Mouse (Mus musculus): ENCODE results near the gene Hsd17b13. TPM values are rescaled to one million over a fixed set of nuclear protein-coding genes. Genes with fewer than 3 reads are reported as not detected.
"Not testable (repeated sequence)": the region's sequence is repeated elsewhere in the genome, so short reads cannot be mapped to it uniquely, and the experiment has no call there.

Gene Hsd17b13
- polyA plus RNA-seq (2012; ENCODE audit: insufficient read depth, insufficient read length, missing spikeins) = not detected in 2 replicates

DNA sequence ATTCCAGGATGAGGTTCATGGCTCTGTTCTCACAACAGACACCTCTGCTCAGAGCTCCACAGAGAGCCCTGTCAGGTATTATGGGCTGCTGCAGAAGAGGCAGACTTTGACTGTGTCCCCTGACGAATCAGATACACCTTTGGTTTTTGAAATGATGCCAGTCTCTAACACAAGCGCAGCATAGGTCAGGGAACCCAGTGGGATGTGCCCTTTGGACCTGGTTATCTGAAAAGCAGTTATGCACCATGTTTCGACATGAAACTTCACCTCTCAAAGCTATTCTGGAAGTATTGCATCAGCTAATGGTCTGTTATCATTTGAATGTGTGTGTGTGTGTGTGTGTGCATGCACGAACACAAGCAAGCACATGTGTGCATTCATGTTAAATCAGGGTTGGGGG is at the start of gene Hsd17b13:
TSS of gene Hsd17b13 (minus strand) at position 114 of the 400 bp plus-strand sequence.
- Histone ChIP-seq H3K27ac (ENCODE audit: insufficient read depth, low read depth, low read length) (no peak within 1 kb of the TSS), H3K4me3 (ENCODE audit: insufficient read depth, low read length) (no peak within 1 kb of the TSS), H3K4me1 (ENCODE audit: control insufficient read depth, insufficient read depth, low read length) (peaks cover 8% of the 10 kb centered on the region)
- TF ChIP-seq CTCF (IDR thresholded peaks at IDR 0.05; ENCODE audit: low read depth, low read length) (no peak), POLR2A (IDR thresholded peaks at IDR 0.05; ENCODE audit: borderline replicate concordance, low read depth, low read length) (no peak)

DNA sequence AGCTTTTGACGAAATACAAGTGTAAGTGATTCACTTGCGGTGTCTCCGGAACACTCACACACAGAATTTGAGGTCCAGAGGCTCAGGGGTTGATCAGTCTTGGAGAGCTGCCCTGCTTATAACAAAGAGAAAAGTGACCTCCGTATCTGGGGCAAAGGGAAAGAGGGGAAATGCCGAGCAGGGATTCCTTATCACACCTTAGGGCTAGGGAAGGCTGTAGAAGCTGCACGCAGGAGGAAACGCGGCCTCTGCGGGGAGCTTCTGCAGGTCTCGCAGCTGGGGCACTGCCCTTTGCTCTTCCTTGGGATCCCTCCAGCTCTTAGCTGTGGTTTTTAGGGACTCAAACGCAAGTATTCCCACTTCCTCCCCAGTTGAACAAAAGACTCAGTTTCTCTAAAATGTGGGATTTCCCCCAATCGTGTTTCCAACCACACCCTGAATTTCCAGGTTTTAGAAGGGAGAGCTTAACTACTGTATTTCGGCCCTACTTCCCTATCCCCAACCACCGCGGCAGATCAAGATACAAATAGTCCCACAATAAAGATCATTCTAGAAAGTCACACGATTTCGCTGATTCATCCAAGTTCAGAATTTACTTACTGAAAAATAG is 48.1 kb upstream of the Hsd17b13 start:
- H3K4me1 ChIP-seq (ENCODE audit: control insufficient read depth, insufficient read depth, low read length) = peaks cover 26% of the 10 kb centered on the region
- H3K27ac ChIP-seq (ENCODE audit: insufficient read depth, low read depth, low read length) = no peak overlapping the region
- no peak overlapping the region for H3K4me3 ChIP-seq (ENCODE audit: insufficient read depth, low read length)
- TF ChIP-seq CTCF (IDR thresholded peaks at IDR 0.05; ENCODE audit: low read depth, low read length) (no peak), POLR2A (IDR thresholded peaks at IDR 0.05; ENCODE audit: borderline replicate concordance, low read depth, low read length) (no peak)

DNA sequence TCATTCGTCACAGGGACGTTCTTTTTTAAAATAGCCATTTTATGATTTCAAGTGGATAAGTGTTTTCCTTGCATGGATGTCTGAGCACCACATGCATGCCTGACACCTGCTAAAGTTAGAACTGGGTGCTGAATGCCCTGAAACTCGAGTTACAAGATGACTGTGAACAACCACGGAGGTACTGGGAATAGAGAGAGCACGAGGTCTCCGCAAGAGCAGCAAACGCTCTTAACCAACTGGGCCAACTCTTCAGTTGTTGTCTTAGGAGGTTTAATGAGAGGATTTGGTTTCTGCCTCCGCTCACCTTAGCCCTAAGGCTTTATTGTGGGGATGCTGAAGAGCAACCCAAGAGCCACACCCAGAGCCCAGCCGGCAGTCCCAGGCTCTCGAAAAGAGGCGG is 47.6 kb upstream of the Hsd17b13 start:
- H3K4me1 ChIP-seq (ENCODE audit: control insufficient read depth, insufficient read depth, low read length) = peaks cover 29% of the 10 kb centered on the region
- H3K4me3 ChIP-seq (ENCODE audit: insufficient read depth, low read length) = no peak overlapping the region
- no peak for TF ChIP-seq POLR2A (IDR thresholded peaks at IDR 0.05; ENCODE audit: borderline replicate concordance, low read depth, low read length)
- TF ChIP-seq CTCF (IDR thresholded peaks at IDR 0.05; ENCODE audit: low read depth, low read length) = no peak
- H3K27ac ChIP-seq (ENCODE audit: insufficient read depth, low read depth, low read length) = no peak overlapping the region

DNA sequence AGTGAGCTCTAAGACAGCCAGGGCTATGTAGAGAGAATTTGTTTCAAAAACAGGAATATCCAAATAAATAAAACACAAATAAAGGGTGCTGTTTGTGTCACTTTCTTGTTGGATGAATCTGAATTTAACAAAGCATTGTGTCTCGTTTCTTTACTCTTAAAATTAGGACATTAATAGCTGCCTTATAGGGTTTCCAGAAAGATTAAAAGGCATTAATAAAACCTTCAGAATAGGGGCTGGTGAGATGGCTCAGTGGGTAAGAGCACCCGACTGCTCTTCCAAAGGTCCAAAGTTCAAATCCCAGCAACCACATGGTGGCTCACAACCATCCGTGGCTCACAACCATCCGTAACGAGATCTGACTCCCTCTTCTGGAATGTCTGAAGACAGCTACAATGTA is 47.0 kb upstream of the Hsd17b13 start:
- not testable (repeated sequence) for H3K4me3 ChIP-seq (ENCODE audit: insufficient read depth, low read length)
- peak overlapping the region; percentile 79; the same call in 1 of the 2 replicates for H3K27ac ChIP-seq (ENCODE audit: insufficient read depth, low read depth, low read length)

DNA sequence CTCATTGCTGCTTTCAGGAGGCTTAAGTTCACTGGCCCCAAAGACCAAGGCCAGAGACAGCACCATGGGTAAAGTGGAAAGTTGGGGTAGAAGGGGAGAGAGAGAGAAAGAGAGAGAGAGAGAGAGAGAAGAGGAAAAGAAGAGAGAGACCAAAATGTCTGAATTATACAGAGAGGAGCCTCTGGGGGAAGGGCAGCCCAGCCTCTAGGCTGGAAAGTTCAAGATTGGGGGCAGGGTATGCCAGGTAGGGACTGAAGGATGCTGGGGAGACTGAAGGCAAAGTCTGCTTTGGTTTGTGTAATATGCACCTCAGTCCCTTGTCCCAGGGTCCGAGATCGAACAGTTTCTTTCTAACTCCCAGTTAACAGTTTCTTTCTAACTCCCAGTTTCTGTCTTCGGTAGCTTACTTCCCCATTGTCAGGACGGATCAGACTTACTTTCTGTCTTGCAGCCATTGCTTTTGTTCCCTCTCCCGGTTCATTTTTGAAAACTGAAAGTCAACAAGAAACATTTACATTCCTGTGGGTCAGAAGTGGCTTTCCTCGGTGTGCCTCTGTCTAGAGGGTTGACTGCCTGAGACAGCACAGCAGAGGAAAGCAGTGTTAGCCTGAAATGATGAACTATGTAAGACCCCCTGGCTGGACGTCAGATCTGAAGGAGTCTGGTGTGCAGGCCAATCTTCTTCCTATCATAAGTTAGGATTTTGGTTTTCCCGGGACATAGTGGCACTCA is 46.2 kb upstream of the Hsd17b13 start:
- H3K27ac ChIP-seq (ENCODE audit: insufficient read depth, low read depth, low read length) = peak overlapping the region; percentile 79
- peak overlapping the region; percentile 43 for H3K4me3 ChIP-seq (ENCODE audit: insufficient read depth, low read length)
- H3K4me1 ChIP-seq (ENCODE audit: control insufficient read depth, insufficient read depth, low read length) = peaks cover 34% of the 10 kb centered on the region
- no peak for TF ChIP-seq POLR2A (IDR thresholded peaks at IDR 0.05; ENCODE audit: borderline replicate concordance, low read depth, low read length)
- no peak for TF ChIP-seq CTCF (IDR thresholded peaks at IDR 0.05; ENCODE audit: low read depth, low read length)

More for the DNA sequence above, 47.0 kb upstream of the Hsd17b13 start:
- peaks cover 32% of the 10 kb centered on the region for H3K4me1 ChIP-seq (ENCODE audit: control insufficient read depth, insufficient read depth, low read length)

DNA sequence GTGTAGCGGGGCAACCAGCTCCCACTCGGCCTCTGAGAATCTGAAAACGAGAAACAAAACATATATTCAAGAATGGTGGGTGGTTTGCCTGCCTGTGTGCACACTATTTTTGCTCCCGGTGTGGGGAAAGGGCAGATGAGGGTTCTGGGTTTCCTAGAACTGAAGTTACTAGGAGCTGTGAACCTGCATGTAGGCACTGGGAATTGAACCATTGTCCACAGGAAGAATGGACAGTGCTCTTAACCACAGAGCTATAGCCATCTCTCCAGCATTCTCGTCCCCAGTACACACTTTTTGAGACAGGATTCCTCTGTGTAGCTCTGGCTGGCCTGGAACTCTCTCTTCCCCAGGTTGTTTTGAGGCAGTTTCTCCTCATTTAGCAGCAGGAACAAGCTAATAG is 45.3 kb upstream of the Hsd17b13 start:
- H3K4me1 ChIP-seq (ENCODE audit: control insufficient read depth, insufficient read depth, low read length) = peaks cover 34% of the 10 kb centered on the region
- TF ChIP-seq POLR2A (IDR thresholded peaks at IDR 0.05; ENCODE audit: borderline replicate concordance, low read depth, low read length) = no peak
- TF ChIP-seq CTCF (IDR thresholded peaks at IDR 0.05; ENCODE audit: low read depth, low read length) = no peak
- H3K4me3 ChIP-seq (ENCODE audit: insufficient read depth, low read length) = peak overlapping the region; percentile 84; the same call in 1 of the 2 replicates
- peak overlapping the region; percentile 96 for H3K27ac ChIP-seq (ENCODE audit: insufficient read depth, low read depth, low read length)

DNA sequence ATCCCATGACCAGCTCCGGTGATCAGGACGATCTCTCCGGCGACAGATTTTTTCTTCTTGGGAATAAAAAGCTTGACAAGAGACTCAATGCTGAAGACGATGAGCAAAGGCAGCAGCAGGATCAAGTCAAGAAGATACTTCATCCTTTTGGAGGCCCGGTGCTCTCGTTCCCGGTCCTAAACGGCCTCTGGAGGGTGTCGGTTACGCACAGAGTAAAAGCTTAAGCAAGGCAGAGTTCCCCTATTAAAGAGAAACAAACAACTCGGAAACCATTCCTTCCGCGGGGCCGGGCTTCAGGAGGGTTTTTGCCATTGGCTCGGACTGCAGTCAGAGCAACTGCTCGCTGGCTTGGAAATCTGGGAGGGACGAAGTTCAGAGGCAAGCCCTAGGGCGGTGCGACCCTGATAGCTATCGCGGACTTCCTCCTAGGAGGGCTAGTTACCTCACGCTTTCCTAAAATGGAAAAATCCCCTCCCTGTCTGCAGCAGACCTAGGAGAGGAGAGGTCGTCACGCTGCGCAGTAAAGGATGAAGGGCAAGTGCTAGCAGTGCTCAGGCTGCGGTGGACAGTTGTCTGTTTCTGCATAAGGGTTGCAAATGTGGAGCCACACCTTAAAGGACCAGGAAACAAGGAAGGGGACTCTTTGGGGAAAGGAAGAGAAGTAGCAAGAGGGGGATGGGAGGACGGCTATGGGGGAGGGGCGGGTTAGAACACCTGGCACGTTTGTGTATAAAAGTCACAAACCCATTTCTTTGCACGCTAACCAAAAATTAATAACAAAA is 44.6 kb upstream of the Hsd17b13 start, which contains the start of gene Hsd17b11:
TSS of gene Hsd17b11 (minus strand) at position 323 of the 782 bp plus-strand sequence.
- Histone ChIP-seq H3K4me1 (ENCODE audit: control insufficient read depth, insufficient read depth, low read length) (peaks cover 34% of the 10 kb centered on the region), H3K4me3 (ENCODE audit: insufficient read depth, low read length) (peak within 1 kb of the TSS; percentile 84), H3K27ac (ENCODE audit: insufficient read depth, low read depth, low read length) (peak within 1 kb of the TSS; percentile 96)
- TF ChIP-seq CTCF (IDR thresholded peaks at IDR 0.05; ENCODE audit: low read depth, low read length) (no peak), POLR2A (IDR thresholded peaks at IDR 0.05; ENCODE audit: borderline replicate concordance, low read depth, low read length) (peak; percentile 69; the same call in 1 of the 2 replicates)

DNA sequence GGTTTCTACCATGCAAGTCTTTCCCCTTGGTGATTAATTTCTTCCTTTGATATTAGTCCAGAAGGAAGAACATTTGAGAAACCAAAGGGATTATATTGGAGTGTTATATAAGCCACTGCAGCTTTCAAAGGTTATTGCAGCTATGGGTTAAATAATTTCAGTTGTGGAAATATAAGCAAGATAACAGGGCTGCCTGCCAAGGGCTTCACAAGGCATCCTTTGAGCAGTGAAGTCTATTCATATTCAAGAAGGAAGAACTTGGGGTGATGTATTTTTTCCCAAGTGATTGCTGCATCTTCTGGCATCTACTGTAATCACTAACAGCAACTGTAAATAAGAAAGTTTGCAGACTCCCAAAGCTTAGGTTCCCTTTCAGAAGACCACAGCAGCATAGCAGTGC is 34.2 kb upstream of the Hsd17b13 start:
- peaks cover 2% of the 10 kb centered on the region; the same call in 1 of the 2 replicates for H3K4me1 ChIP-seq (ENCODE audit: control insufficient read depth, insufficient read depth, low read length)
- no peak for TF ChIP-seq CTCF (IDR thresholded peaks at IDR 0.05; ENCODE audit: low read depth, low read length)
- TF ChIP-seq POLR2A (IDR thresholded peaks at IDR 0.05; ENCODE audit: borderline replicate concordance, low read depth, low read length) = no peak
- no peak overlapping the region for H3K4me3 ChIP-seq (ENCODE audit: insufficient read depth, low read length)
- no peak overlapping the region for H3K27ac ChIP-seq (ENCODE audit: insufficient read depth, low read depth, low read length)

DNA sequence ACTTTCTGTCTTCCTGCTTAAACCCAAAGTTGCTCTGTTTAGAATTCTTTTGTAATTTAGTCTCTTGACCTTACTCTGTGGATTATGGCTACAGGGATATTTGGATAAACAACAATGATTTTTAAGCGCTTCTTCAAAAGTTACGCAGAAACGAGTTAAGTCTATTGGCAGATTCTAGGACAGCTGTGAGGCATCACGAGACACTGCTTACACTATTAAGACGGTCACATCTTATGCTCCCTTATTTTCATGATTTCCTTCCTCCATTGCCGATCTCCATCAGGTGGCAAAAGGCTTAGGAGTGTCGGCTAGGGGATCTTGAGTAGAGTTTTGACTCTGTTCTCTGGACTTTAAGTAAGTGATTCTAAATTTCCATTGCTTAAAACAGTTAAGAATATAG is 33.1 kb upstream of the Hsd17b13 start:
- H3K27ac ChIP-seq (ENCODE audit: insufficient read depth, low read depth, low read length) = no peak overlapping the region
- no peak for TF ChIP-seq POLR2A (IDR thresholded peaks at IDR 0.05; ENCODE audit: borderline replicate concordance, low read depth, low read length)
- no peak for TF ChIP-seq CTCF (IDR thresholded peaks at IDR 0.05; ENCODE audit: low read depth, low read length)
- no peak overlapping the region for H3K4me3 ChIP-seq (ENCODE audit: insufficient read depth, low read length)
- H3K4me1 ChIP-seq (ENCODE audit: control insufficient read depth, insufficient read depth, low read length) = no peaks in the 10 kb centered on the region
